Mouse (Mus musculus) E14TG2a.4 (cell line): ENCODE data around the gene Plekhg2.

ENCODE experiments used
- CTCF ChIP-seq: conservative IDR thresholded peaks from 2 replicates; pipeline ENCODE4 v1.5.1; 2014; ENCODE audit warnings: low read length
- NANOG ChIP-seq: IDR thresholded peaks from 2 replicates; pipeline ENCODE4 v1.6.1; 2014; ENCODE audit warnings: borderline replicate concordance, low read length, mixed read lengths

- no peak for TF ChIP-seq CTCF
- no peak for TF ChIP-seq NANOG
Measured at GRCm38 (mm10) chr7:28311151-28311925, 61.1 kb downstream of the Plekhg2 start.
